Mouse (Mus musculus): Measurements from ENCODE around the gene Serpinb6b.

- TF ChIP-seq EP300 (optimal IDR thresholded peaks at IDR 0.05) (no peak), CTCF (IDR thresholded peaks at IDR 0.05; ENCODE audit: low read depth) (no peak)
Measured at GRCm38 (mm10) chr13:33003523-33004413, 38.8 kb downstream of the Serpinb6b start.
